Mouse (Mus musculus) kidney, postnatal 4 days (tissue): ENCODE measurements at regions not wholly inside any gene's neighbourhood (a gene's known extent, or its start where the extent isn't known, plus 50 kb on each side); places are given as distances from the start of the nearest gene placed in this dataset.

Source experiments
- DNase-seq, 2 experiments: peaks; one replicate each; pipeline ENCODE4 v3.0.0; 2021; ENCODE audit warnings: mixed read lengths in 2 of 2

GRCm38 (mm10) chr10:51792030-51792429, 114.5 kb downstream of the Rfx6 start:
- DNase-seq: no peak

GRCm38 (mm10) chr10:51793876-51794275, 116.3 kb downstream of the Rfx6 start:
- peak in 1 of 2 experiments; percentile 0 for DNase-seq

DNA sequence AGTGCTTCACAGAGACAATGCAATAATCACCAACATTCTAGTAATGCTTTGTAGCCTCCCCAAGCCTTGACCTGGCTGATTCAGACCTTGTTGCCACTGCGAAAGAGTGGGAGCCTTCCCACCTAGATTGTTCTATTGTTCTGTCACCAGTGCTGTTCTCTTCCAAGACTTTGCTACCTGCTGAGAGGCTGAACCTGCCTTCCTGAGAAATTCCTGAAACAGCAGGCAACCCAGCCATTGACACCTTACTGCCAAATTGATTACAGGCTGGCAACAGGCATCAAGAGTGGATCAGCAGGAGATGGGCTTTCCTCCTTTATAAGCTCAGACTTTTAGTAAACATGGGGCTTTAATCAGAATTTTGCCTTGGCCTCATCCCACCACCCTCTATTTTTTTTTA, 139.1 kb downstream of the Rfx6 start:
- DNase-seq: no peak

- DNase-seq: no peak
Measured at GRCm38 (mm10) chr10:51823900-51824299, 146.3 kb downstream of the Rfx6 start.

GRCm38 (mm10) chr10:51826431-51826964, 148.9 kb downstream of the Rfx6 start:
- DNase-seq: no peak

GRCm38 (mm10) chr10:51832459-51832858, 154.9 kb downstream of the Rfx6 start:
- no peak for DNase-seq

GRCm38 (mm10) chr10:51843099-51843498, 165.5 kb downstream of the Rfx6 start:
- no peak for DNase-seq

DNA sequence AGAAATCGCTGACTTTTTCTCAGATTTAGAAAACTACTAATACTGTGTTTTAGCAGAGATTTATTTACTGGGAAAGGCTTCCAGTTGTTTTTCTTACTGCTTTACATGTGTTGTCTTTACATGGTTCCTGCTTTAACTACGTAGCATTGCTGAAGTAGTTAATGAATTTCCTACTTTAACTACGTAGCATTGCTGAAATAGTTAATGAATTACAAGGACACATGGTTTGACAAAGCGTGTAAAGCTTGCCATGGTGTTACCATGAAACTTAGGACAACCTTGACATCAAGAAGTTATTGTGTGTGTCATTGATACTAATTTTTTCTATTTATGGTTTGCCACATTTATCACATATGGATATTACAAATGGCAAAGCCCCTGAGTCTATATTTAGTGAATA, 168.7 kb downstream of the Rfx6 start:
- no peak for DNase-seq

DNA sequence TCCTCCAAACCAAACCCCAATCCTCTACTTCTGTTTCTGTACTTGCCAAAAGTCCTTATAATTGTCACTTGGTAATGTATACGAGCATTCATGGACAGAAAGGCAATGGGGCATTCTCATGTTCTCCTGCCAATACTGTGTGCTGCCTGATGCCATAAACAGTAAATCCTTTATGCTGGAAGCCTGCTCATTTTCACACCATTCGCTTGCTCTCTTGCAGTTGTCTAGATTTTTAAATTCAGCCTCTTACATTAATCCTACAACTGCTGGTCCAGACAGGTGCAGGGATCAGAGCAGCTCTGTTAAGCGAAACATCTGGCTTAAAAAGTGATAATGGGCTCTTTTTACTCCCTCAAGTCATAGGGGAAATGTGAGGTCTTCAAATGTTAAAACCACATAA, 152.9 kb upstream of the Vgll2 start:
- no peak for DNase-seq

DNA sequence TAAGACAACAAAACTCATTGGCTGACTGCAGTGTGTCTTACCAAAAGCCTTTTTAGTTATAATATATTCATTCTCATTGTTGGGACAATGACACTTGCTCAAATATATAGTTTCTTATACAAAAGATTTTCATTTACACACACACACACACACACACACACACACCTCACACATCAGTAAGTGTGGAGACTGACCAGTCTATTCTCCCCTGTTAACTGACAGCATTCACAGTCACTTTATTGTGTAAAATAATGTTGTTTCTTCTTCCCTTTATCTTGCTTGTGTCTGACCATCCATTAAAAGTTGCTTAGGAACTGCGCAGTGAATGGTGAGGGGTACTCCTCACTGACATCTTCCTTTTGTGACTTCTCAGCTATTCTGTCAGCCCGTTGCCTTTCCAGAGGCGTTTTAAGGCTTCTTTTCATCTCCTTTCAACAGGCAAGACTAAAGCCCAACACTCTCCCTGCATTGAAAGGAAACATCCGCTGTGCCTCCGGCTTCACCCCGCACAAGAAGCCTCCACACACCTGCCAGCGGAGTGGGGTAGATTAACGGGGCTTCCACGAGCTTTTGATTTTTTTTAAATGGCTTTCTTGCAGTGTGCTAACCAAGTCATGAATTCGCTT, 111.1 kb upstream of the Vgll2 start:
- DNase-seq: no peak

DNA sequence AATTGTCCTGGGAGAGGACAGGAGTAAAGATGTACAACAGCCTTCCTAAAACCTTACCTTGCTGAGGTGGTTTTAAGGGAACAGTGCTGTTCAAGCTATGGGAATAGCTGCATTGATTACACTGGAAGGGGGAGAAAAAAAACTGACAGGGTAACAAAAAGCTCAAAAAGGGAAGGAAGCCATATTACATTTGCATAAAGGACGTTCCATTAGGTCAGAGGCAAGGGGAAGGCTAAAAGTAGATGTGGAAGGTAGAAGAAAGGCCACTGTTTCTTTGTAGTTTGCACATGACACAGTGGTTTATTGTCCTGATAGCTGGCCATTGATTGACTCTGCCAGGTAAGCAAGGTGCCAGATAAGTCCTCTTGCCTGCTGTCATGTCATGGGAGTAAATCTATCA, 110.2 kb upstream of the Vgll2 start:
- no peak for DNase-seq

DNA sequence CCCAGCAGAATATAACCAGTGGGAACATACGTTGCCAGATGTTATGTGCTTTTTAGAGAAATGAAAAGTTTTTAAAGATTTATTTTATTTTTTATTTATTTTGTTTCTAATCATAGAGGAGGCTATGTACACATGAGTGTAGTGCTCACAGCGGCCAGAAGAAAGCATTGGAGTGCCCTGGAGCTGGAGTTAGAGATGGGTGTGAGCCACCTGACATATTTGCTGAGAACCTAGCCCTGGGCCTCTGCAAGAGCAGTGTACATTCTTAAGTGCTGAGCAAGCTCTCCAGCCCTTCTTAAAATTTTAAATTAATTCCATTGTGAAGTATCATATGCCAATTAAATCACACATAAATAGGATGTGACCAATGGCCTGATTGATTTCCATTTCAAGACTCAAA, 95.7 kb upstream of the Vgll2 start:
- DNase-seq: no peak

- no peak for DNase-seq
Measured at GRCm38 (mm10) chr10:51929341-51929740, 93.0 kb upstream of the Vgll2 start.

DNA sequence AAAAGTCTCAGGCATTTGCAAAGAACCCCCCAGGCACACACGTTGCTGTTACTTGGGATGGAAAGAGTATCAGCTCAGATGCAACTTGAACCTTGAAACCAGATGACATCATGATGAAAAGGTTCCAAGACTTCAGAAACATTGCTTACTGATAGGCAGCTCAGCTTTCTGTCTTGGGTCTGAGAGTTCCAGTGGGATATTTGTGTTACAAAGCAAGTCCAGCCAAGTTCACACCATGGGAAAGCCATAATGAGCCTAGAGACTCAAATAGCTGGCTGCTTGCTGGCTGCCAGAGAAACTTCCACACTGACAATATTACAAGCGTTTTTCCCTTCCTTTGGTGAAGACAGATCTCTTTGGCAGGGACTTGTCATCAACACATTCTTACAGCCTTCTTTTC, 92.0 kb upstream of the Vgll2 start:
- no peak for DNase-seq

- DNase-seq: no peak
Measured at GRCm38 (mm10) chr10:51930696-51931095, 91.6 kb upstream of the Vgll2 start.

DNA sequence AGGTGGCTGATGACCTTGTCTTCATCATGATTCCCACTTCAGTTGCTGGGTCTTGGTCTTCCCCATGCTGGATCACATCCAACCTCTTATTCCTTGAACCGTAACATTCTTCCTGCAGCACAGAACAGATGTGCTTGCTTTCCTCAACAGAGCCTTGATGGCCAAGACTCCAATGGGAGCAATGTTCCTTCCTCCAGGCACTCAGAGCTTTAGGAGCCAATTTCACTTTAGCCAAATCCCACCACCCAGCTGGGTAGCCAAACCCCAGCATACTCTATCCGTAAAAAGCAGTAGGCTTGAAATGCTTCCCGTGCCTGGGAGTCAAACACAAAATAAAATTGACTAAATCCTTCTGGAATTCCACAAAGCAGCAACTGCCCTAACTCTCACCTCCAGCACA, 86.8 kb upstream of the Vgll2 start:
- no peak for DNase-seq

DNA sequence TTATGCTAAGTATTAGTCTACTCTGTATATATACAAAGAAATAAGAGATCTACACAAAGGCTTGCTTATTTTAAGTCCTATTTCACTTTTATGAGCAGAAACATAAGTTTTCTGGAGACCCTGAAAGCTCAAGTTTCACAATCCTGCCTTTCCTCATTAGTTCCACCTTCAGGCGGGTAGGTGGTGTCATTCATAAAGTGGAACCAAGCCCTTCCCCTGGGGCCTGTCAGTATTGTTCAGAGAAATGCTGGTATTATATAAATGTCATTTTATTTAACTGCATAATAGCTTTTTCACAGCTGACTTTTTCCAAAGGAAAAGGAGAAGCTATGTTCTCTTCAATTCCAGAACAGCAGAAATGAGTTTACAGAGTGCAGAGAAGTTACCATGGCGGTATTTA, 81.1 kb upstream of the Vgll2 start:
- DNase-seq: no peak

DNA sequence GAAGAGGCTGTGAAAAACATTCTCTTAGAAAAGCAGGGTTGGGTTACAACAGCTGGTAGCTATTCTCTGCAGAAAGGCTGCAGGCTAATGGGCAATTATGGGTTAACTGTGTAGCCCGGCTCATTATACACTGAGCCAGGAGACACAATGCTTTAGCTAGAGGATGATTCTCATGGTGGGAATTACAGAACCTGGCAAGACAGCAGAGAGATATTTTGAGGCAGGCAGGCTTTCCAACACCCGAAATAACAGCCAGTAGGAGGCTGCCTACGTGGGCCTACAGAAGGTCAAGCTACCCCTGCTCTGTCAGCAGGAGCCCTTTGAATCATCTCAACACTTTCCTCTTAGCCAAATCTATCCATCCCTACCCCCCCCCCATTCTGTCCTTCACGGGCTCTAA, 76.6 kb upstream of the Vgll2 start:
- DNase-seq: no peak

DNA sequence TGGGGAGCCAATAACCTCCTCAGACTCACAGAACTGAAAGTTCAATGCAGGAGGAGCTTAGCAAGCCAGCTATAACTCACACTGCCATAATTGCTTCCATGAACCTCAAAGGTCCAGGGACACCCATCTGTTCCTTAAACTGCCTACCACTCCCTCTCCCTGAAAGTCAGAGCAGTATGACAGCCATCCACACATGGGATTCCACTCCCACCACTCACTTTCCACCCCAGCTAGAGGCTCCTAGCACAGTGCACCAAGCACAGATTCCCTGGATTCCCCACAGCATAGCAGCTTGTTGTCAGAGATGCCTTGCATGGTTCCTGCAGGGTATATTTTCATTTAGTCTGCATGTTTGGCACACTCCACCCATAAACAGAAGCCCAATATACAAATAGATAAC, 76.1 kb upstream of the Vgll2 start:
- no peak for DNase-seq

DNA sequence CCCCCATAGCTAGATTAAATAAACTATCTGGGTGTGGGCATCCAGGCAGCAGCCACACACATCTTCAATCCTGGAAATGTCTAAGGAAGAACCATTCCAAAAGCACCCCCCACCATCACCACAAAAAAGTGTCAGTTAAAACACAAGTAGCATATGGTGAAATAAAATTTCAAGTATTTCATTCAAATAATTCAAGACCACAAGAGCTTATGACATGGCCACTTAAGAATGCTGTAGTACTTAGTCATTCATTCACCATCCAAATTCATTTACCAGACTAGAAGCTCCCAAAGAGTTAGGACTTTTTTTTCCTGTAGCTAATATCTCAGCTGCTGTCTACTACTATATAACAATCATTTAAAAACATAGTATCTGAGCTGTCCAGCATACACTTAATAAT, 75.4 kb upstream of the Vgll2 start:
- DNase-seq: no peak

DNA sequence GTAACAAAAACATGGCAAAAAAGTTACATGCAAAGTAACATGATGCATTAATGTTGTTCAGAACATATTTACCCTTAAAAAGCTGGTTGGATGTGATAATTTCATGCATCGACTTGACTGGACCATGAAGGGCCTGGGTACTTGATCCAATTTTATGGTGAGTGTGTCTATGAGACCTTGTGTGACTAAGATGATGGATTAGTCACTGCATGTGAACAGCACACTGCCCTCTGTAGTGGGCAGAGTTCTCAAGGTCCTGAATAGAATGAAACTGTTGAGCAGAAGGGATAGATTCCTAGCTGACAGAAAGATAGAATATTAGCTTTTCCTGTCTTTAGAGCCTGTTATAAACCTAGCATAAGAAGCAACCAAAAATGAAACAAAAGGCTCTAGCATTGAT, 72.3 kb upstream of the Vgll2 start:
- no peak for DNase-seq

DNA sequence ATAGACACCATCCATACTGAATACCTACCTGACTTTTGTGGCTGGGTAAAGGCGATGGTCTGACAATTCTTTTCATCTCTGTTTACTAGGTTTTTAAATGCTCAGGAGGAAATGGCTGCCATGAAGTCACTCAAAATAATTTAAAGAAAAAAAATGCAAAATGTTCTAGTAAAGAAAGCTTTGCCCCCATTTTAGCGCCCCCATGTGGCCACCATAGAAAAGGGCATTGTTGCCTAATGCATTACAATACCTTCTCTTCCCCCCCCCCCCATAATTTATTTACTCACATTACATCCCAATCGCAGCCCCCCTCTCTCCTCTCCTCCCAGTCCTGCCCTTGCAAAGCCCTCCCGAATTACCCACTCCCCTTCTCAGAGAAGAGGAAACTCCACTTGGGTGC, 70.3 kb upstream of the Vgll2 start:
- DNase-seq: no peak

GRCm38 (mm10) chr10:51956493-51956892, 65.8 kb upstream of the Vgll2 start:
- no peak for DNase-seq

GRCm38 (mm10) chr10:51961497-51961896, 60.8 kb upstream of the Vgll2 start:
- no peak for DNase-seq

- DNase-seq: no peak
Measured at GRCm38 (mm10) chr10:51963671-51964070, 58.6 kb upstream of the Vgll2 start.
